Mouse (Mus musculus) hindlimb bud, embryonic 11.5 days (tissue): ENCODE measurements around the gene Smdt1.
"Not testable (repeated sequence)": the region's sequence is repeated elsewhere in the genome, so short reads cannot be mapped to it uniquely, and the experiment has no call there.

Source experiments
- DNase-seq: peaks from one replicate; pipeline ENCODE4 v3.0.0-alpha.2; 2012; ENCODE audit warnings: low read depth, low spot score; ENCODE audit errors: extremely low spot score

Gene Smdt1

GRCm38 (mm10) chr15:82342543-82342935 lies 3.8 kb downstream of the Smdt1 start:
- DNase-seq, result no peak

- DNase-seq, result no peak
These were observed 4.9 kb downstream of the Smdt1 start for GRCm38 (mm10) chr15:82343368-82344287.

GRCm38 (mm10) chr15:82344971-82345370 lies 6.2 kb downstream of the Smdt1 start:
- no peak for DNase-seq

- DNase-seq, result peak; percentile 99
These were observed 7.2 kb downstream of the Smdt1 start for GRCm38 (mm10) chr15:82345820-82346470.

- DNase-seq, result no peak
These were observed 8.0 kb downstream of the Smdt1 start for GRCm38 (mm10) chr15:82346580-82347302.

GRCm38 (mm10) chr15:82347303-82347676 lies 8.5 kb downstream of the Smdt1 start:
- no peak for DNase-seq

GRCm38 (mm10) chr15:82347852-82348251 lies 9.1 kb downstream of the Smdt1 start:
- no peak for DNase-seq

- no peak for DNase-seq
These were observed 9.7 kb downstream of the Smdt1 start for GRCm38 (mm10) chr15:82348258-82348998.

GRCm38 (mm10) chr15:82348999-82349341 lies 10.2 kb downstream of the Smdt1 start:
- no peak for DNase-seq

GRCm38 (mm10) chr15:82350349-82350748 lies 11.6 kb downstream of the Smdt1 start:
- no peak for DNase-seq

GRCm38 (mm10) chr15:82351480-82351879 lies 12.7 kb downstream of the Smdt1 start:
- no peak for DNase-seq

GRCm38 (mm10) chr15:82353078-82353744 lies 14.5 kb downstream of the Smdt1 start:
- no peak for DNase-seq

- DNase-seq, result no peak
These were observed 15.0 kb downstream of the Smdt1 start for GRCm38 (mm10) chr15:82353745-82354113.

GRCm38 (mm10) chr15:82354126-82354945 lies 15.6 kb downstream of the Smdt1 start, which contains the start of gene Ndufa6:
Gene Ndufa6, minus strand, starts transcription at chr15:82354322.
- DNase-seq, result peak; percentile 95

GRCm38 (mm10) chr15:82358431-82359260 lies 19.9 kb downstream of the Smdt1 start:
- DNase-seq, result no peak

GRCm38 (mm10) chr15:82361459-82362018 lies 22.8 kb downstream of the Smdt1 start:
- no peak for DNase-seq

- DNase-seq, result no peak
These were observed 23.5 kb downstream of the Smdt1 start for GRCm38 (mm10) chr15:82362234-82362633.

- not testable (repeated sequence) for DNase-seq
These were observed 25.0 kb downstream of the Smdt1 start for GRCm38 (mm10) chr15:82363801-82364200.
